Mouse (Mus musculus): ENCODE data around the gene Simc1.

GRCm38 (mm10) chr13:54490411-54490810 is 13.2 kb upstream of the Simc1 start:
- no peak for TF ChIP-seq POLR2A (IDR thresholded peaks at IDR 0.05; ENCODE audit: extremely low read depth, insufficient read depth, low read length)
- TF ChIP-seq CTCF (IDR thresholded peaks at IDR 0.05; ENCODE audit: extremely low read depth, insufficient read depth, low read length), result no peak
